Mouse (Mus musculus): ENCODE measurements around the gene Igf1r.
A peak's percentile ranks its signal among the peaks of the same experiment; 100 is the strongest.

Gene Igf1r

DNA sequence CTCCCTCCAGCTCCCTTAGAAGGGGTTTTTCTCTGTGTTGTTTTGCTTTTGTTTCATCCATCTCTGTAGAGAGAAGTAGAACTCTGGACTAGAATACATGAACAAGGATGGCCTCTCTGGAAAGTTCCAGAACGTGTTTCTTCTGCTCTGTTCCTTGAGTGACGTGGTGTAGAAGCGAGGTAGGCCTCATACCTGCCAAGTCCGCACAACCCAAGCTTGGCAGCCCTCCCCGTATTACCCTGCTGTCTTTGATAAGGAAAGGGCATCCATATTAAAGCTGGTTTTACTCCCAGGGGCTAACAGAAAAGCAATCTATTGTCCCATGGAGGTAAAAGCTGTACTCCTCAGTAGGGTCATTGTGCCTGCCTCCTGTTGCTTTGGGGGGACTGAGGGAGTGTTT, 164.9 kb downstream of the Igf1r start:
- no peak for DNase-seq (ENCODE audit: low spot score in 2 of 2)

DNA sequence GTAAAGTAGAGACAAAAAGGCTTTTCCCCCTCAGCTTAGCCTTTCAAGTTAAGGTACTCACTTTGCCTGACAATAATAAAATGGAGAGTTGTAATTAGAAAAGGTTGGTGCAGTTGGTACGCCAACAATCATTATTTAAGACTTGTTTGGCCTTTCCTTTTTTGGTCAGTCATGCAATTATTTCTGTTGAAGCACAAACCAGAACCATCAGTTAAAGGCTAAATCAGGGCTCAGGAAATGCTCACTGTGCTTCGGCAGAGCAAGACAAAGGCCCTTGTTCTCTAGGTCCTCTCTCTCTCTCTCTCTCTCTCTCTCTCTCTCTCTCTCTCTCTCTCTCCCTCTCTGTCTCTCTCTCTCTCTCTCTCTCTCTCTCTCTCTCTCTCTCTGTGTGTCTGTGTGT, 165.4 kb downstream of the Igf1r start:
- no peak for DNase-seq (ENCODE audit: low spot score in 2 of 2)

DNA sequence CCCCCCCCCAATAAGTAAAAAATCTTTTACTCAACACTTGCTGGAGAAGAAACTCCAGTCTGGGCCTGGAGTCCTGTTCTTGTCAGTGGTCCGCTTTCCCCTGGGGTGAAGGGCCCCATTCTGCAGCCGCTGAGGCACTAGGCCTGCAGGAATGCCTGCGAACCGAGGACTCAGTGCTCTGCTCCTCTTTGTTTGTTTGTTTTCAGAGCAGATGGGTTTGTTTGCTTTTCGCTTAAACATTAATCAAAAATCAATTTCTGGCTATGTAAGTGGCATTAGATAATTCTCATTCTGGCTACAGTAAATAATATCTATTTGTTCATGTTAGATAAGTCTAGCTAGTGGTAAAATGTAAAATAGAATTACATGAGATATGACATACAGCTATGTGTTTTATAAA, 167.0 kb downstream of the Igf1r start:
- no peak for DNase-seq (ENCODE audit: low spot score in 2 of 2)

DNA sequence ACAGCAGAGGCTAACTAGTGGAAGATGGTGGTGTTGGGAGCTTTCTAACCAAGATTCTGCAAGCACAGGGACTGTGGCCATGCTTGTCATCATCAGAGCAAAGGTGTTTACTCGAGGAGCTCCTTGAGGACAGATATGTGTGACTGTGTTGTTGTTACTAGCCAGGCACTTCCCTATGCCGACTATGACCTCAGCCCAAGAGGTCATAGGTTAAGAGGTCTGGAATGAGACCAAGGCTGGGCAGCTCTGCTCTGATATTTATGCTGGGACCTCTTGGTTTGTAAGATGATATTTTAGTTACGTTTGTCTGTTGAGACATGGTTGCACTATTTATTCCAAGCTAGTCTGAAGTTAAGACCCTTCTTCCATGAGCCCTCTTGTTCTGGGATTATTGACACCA, 169.8 kb downstream of the Igf1r start:
- no peak for DNase-seq (ENCODE audit: low spot score in 2 of 2)

DNA sequence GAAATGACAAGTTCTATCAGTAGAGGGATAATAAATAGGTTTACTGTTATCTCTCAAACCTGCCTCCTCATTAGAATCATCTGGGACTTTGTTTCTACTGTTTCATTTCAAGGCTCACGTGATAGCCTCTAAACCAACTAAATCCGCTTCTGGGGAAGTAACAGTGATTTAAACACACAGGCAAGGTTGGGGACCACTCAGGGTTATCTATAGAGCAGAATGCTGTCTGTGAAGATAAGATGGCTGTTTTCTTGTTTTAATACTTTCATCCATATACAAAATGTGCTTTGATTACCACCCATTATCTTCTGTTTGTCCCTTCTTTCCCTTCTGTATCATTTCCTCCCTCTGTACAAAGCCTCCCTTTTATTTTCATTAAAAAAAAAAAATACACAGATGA, 172.7 kb downstream of the Igf1r start:
- DNase-seq (ENCODE audit: low spot score in 2 of 2), result no peak

DNA sequence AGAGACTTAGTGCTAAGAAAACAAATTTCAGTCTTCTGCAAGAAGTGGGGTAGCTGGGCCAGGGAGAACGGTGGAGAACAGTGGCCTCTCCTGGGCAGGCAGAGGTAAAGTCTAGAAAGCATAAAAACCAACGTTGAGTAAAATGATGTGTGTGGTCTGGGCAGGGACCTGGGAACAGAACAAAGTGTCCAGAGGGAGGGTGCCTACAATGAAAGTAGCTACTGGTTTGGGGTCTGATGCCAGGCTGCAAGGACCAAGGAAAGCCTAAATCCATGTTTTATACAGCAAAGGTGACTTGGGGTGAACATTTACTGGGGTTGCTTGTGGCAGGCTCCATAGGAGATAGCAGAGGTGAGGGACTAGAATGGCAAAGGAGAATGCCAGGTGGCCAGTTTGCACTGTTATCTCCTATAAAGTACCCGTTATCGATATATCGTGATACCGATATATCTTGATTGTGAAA, 175.2 kb downstream of the Igf1r start:
- peak in 1 of 2 experiments; percentile 48 for DNase-seq (ENCODE audit: low spot score in 2 of 2)

DNA sequence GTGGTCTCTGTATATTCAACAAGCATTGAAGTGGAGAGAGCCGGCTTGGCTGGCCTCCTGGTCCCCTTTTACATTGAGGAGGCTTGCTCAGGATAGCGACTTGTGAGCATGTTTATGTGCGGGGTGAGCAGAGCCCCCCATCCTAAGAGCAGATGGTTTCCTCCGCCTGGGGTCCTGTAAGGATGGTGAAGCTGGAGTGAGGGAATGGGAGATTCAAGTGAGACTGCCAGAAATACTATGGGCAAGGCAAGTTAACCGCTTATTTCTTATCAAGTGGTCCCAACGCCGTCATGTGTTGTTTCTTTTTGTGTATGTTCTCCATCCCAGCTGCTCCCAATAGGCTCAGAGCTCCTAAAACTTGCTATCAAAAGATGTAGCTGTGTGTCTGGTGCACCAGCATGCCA, 175.6 kb downstream of the Igf1r start:
- DNase-seq (ENCODE audit: low spot score in 2 of 2), result no peak

DNA sequence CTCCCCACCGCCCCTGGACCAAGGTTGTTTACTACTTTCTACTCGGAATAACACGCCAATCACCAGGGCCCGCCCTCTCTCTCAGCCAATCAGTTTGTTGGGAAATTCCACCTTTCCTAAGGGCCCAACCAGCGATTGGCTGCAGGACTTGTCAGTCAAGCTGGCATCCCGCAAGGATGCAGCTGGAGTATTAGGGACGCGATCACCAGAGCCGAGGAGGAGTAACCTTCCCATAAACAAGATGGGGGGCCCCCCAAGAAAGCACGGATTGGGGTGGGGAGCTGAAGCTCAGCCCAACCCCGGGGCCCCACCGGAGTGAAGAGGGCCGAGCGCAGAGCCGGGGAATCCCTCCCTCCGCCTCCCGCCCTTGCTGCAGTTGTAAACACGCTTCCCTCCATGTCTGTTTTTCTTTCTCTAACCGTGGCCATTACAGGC, 176.5 kb downstream of the Igf1r start:
- peak; percentile 94 to 98 for DNase-seq (ENCODE audit: low spot score in 2 of 2)

DNA sequence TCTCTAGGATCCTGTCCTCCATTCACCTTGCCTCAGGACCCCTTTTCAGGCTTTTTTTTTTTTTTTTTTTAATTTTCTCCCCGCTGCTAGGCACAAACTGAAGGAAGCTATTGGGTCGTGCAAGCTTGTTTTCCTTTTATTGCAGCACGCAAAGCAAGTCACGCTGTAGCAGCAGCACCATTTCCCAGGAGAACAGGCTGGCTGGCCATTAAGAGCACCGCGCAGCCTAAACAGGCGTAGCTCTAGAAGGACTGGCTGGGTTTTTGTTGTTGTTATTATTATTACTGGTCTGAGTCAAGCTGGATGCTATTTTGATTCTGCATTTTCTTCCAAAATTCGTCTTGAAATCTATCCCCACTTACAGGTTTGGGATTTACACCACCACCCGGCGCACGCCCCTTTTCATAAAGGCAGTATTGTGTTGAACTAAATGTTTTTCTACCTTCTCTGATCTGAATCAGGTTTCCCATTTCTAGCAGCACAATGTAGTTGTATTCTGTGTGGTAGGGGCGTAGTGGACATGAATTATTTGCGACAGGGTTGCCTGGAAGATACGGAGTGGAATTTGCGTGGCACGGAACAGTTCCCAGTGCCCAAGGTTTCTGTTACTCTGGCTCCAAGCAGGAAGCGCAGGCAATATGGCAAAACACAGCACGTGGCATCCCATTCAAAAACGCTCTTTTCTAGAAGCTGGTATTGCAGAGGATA, 177.1 kb downstream of the Igf1r start:
- DNase-seq (ENCODE audit: low spot score in 2 of 2), result peak; percentile 79 to 83

DNA sequence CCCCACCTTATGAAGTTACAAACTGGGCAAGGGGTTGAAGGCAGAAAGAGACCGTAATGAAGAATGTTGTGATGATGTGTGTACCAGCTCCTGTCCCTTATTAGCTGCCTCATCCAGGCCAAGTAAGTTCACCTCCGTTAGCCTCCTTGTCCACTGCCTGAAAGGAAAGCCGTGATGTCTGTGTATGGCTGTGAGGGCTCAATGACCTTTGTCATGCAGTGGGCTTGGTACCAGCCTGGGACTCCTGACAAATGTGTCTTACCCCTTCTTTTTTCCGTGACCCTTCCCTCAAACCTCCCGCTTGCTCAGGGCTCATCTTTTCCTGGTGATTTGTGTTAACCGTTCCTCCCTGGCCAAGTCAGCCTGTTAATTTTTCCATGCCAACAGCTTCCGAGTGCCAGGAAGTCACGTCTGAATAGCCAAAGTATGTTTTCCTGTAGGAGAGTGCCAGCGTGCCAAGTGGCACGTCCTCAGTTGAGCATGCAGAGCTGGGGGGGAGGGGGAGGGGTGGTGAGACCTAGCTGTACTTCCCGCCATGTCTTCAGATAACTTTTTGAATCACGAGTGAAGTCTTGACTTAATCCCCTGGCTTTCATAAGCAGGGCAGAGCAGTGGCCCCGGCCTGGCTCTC, 178.4 kb downstream of the Igf1r start:
- DNase-seq (ENCODE audit: low spot score in 2 of 2), result no peak

DNA sequence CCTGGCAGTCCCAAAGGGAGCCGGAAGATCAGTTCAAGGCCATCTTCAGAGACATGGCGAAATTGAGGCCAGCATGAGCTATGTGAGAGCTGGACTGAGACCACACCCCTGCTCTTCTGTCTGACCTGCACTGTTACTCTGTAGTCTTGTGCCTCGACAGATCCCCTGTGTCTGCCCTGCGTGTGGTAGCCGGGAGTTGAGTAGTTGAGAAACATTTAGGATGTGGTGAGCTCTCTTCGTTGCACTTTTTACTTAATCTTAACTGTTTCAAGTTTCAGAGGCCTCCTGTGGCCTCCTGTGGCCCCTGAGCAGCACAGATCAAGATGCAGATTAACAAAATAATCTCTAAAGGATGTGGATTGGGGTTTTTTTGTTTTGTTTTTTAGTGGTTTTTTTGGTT, 181.1 kb downstream of the Igf1r start:
- no peak for DNase-seq (ENCODE audit: low spot score in 2 of 2)

DNA sequence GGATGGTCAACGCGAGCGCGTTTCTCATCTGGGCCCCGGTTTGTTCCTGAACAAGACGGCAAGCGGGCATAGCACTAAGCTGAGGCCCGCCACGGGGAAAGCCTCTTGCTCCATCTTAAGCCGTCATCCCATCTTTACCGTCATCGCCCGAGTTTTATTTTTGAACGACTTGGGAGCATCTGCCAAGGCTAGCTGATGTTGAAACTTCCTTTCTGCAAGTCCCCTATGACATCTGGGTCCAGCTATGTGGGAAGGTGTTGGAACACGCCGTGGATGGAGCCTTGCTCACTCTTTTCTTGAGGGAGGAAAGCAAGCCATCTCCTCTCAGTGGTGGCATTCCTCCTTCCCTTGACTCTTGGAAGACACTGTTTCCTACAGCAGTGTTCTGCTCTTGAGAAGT, 182.3 kb downstream of the Igf1r start:
- no peak for DNase-seq (ENCODE audit: low spot score in 2 of 2)

DNA sequence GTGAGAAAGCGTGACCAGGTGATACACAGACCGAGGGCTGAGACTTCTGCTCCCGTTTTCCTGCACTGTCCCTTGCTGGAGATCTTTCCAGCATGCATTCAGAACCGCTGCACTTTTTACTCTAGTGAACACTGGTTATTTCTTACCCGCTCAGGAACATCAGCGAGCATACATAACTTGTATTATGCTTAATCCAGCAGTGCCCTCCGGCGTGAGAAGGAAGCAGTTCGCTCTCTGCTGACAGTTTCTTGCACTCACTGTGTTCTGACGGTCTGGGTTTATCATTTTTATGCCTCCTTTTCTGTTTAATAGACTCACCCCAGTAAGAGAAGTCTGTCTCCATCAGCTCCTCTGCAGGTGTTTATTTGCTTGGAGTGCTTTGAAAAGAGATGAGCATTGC, 183.4 kb downstream of the Igf1r start:
- DNase-seq (ENCODE audit: low spot score in 2 of 2), result no peak

DNA sequence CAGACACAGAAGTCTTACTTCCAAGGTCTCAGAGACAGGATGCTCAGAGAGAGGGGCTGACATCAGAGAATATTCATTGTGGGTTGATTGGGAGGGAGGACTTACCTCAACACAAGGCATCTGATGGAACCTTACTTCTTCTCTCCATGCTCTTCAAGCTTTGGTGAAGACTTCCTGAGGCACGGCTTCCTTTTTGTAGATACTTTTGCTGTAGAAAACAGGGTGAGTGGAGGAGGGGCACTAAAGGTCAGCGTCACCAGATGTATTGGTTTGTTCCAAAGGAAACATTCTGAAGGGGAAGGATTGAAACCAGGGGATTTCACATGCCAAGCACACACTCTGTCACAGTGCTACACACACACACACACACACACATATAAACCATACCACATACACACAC, 186.8 kb downstream of the Igf1r start:
- DNase-seq (ENCODE audit: low spot score in 2 of 2), result no peak

DNA sequence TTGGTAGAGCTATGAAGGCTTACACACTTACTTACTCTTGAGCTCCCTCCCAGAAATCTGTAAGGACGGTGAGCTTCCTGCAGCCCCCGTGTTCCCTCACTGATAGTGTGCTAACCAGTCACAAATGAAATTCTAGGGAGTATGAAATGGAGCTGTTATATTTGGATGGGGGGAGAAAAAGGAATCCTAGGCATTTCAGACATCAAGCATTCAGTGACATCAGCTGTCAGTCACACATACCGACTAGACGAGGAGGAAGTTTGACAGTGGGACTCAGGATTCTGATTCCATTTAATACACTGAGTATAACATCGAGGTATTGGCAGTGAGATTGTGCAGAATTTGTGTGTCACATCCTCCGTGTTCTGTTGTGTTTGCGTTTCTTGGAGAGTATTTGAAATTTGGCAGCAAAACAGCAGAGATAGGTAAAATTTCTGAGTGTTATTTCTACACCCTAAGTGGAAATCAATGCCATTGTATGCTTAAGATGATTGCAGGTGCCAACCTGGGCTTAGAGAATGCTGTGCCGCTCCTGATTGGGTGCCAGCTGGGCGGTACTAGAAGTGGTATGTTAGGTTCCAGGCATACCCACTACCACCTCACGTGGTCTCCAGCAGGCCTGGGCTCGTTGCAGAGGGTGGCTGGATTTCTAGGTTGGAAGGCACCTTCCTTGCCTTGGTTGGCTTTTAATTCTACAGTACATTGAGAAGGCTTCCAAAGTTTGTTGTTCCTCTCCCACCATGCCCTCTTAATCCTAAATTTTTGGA, 187.6 kb downstream of the Igf1r start:
- DNase-seq (ENCODE audit: low spot score in 2 of 2), result no peak

DNA sequence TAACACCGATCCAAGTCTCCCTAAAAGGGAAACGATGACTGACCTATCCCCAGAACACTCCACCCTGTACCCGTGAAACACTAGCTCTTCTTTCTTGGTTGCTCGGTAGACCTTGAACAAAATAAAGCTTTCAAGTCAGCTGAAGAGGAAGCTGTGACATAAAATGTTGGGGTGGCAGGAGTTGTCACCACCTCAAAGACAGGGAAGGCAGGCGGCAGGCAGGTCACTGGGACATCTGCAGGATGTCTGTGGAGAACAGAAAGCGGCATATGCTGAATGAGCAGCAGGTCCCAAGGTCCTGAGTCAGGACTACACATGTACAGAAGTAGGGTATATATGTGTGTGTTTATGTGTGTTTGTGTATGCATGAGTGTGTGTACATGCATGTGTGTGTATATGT, 191.6 kb downstream of the Igf1r start:
- DNase-seq (ENCODE audit: low spot score in 2 of 2), result no peak

DNA sequence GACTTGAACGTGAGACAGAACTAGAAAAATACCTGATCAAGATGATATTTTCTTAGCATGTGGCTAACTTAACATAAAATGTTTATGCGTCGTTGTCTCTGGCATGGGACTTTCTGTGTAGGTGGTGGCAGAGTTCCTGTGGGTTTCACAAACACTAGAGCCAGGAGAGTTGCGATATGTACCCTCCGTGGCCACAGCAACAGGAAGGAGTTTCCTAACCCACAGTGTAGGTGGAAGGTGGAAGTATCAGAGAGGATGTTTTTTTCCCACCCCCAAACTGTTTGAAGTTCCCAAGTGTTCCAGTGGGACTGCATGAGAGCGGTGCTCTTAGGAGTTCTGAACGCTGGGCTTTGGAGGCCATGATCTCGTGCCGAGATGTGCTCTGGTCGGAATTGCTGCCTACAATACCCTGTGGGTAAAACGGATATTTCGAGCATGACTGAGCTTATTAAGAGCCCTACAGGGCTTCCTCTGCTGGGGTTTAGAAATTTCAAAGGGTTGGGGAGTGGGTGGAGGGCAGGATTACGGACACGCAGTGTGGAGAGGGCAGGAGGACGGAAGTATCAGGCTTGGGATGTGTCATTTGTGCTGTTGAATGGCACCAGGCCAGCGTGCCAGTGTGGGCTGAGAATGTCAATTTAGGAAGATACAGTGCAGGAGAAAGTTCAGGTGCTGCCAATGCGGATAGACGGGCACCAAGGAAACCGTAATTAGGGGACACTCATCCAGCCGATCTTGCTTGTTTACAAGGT, 195.8 kb downstream of the Igf1r start:
- no peak for DNase-seq (ENCODE audit: low spot score in 2 of 2)

DNA sequence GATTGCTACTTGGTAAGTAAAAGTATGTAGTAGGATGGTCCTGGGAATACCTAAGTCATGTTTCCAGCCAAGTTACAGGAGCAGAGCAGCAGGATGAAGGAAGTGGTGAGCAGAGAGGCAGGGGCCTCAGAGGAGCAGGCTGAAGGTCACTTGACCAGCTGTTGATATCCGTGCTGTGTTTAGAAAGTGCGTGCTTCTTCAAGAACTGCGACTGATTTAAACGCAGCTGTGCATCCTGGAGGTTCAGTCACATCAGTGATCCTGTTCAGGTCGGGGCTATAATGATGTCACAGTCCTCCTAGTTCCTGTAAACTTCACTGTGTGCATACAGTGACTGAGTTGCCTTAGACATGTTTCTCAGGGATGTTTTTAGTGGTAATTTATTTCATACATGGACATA, 199.3 kb downstream of the Igf1r start:
- no peak for DNase-seq (ENCODE audit: low spot score in 2 of 2)

DNA sequence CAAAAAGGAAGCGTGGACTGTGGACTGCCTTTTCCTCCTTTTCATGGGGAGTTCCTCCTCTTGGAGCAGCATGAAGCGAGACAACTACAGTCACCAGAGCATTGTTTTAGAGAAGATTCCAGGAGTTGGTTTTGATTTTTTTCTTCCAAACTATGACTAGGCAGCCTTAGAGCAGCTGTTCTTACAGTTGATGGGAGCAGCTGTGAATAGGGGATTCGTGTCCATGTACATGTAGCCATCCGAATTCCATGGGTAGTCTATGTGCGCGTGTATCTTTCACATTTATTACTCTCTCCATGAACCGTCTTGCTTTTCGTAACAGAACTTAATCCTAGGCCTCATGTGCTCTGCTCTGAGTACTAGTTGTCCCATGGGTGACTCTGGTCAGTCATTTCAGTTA, 199.8 kb downstream of the Igf1r start:
- no peak for DNase-seq (ENCODE audit: low spot score in 2 of 2)

DNA sequence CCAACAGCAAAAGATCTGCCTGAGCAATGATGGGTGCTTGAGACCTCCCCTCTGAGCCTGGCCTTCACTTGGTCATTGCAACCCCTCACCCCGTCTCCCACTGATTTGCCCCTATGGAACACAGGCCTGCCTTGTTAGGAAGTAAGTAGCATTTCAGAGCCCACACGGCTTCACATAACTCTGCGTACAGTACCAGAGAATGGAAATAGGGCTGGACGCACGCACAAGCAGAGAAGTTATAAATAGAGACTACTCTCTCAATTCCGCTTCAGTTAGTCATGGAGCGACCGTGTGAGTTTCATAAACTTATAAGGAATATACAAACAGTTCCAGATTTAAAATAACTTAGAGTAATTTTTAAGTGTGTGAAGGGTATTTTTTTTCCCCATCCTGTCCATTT, 200.6 kb downstream of the Igf1r start:
- no peak for DNase-seq (ENCODE audit: low spot score in 2 of 2)

DNA sequence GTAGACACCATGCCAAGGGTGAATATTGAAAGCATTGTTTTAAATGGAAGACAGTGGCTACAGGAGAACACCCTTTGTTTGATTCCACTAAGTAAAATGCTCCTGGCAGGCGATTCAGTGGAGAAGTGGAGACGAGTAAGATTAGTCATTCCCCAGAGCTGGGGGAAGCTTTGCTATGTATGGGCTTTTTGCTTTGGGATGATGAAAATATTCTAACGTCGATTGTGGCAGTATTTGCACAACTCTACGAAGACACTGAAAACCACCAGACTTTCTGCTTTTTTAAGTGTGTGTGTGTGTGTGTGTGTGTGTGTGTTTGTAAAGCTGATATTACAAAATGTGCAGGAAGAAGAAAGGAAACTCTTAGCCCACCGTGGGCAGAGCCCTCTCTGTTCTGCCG, 202.0 kb downstream of the Igf1r start:
- DNase-seq (ENCODE audit: low spot score in 2 of 2), result no peak

DNA sequence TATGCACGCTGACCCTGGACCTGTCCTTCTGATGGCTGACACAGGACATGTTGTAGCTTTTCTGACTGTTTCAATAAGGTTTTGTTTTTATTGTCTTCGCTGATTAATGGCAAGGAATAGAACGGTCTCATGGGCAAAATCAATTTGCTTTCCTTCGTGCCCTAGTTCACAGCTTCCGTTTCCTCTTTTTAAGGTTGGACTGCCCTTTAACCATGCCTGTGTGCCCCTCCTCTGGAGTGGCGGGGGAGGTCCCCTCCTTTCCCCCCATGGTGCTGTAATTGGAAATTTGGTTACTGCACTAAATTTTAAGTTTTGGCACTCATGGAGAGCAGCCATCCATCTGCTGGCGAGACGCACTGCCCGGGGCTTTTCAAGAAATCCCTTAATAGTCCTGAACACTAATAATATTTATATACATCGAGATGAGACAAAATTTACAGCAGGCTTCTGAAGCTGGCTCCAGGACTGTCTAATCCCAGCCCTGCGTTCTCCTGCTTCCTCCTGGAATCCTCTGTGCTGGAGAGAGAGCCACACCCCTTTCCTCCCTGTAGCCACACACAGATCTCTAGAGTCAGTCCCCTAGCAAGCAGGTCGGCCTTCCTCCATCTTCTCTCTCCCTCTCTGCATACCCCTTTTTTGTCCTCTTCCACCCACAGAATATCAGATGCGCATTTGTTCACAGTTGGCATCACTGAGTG, 207.6 kb downstream of the Igf1r start:
- DNase-seq (ENCODE audit: low spot score in 2 of 2), result no peak

Data from urinary bladder, postnatal 4 days (tissue).